Mouse (Mus musculus): Measurements from ENCODE around the gene Zbed4. TPM values are rescaled to one million over a fixed set of nuclear protein-coding genes. Genes with fewer than 3 reads are reported as not detected.
"Not testable (repeated sequence)": the region's sequence is repeated elsewhere in the genome, so short reads cannot be mapped to it uniquely, and the experiment has no call there.

The Zbed4 gene
- total RNA-seq, 2 experiments from 2014 or later, result 5.8 to 8.1 TPM

- peak; percentile 86 for DNase-seq
- intact Hi-C loops (cut with DNase I; ENCODE audit: low total_unique reads), result no loop called here
These were observed 17.5 kb upstream of the Zbed4 start, which contains the start of gene Brd1 for GRCm38 (mm10) chr15:88733834-88734571. Gene Brd1 (minus strand): TSS chr15:88734233.

GRCm38 (mm10) chr15:88736166-88736565 lies 15.3 kb upstream of the Zbed4 start:
- intact Hi-C loops (cut with DNase I; ENCODE audit: low total_unique reads), result no loop called here
- DNase-seq, result no peak

GRCm38 (mm10) chr15:88738466-88738865 lies 13.0 kb upstream of the Zbed4 start:
- no peak for DNase-seq
- intact Hi-C loops (cut with DNase I; ENCODE audit: low total_unique reads), result no loop called here

GRCm38 (mm10) chr15:88741366-88741765 lies 10.1 kb upstream of the Zbed4 start:
- intact Hi-C loops (cut with DNase I; ENCODE audit: low total_unique reads), result no loop called here
- DNase-seq, result no peak

- DNase-seq; intact Hi-C loops (cut with DNase I; ENCODE audit: low total_unique reads): not testable (repeated sequence)
These were observed 8.1 kb upstream of the Zbed4 start for GRCm38 (mm10) chr15:88743371-88743770.

- intact Hi-C loops (cut with DNase I; ENCODE audit: low total_unique reads), result no loop called here
- no peak for DNase-seq
These were observed 6.1 kb upstream of the Zbed4 start for GRCm38 (mm10) chr15:88745347-88745746.

GRCm38 (mm10) chr15:88745926-88746325 lies 5.5 kb upstream of the Zbed4 start:
- intact Hi-C loops (cut with DNase I; ENCODE audit: low total_unique reads), result no loop called here
- DNase-seq, result no peak

GRCm38 (mm10) chr15:88749617-88750016 lies 1.8 kb upstream of the Zbed4 start:
- DNase-seq; intact Hi-C loops (cut with DNase I; ENCODE audit: low total_unique reads): not testable (repeated sequence)

- intact Hi-C loops (cut with DNase I; ENCODE audit: low total_unique reads), result no loop called here
- DNase-seq, result no peak
These were observed 1.4 kb upstream of the Zbed4 start for GRCm38 (mm10) chr15:88750032-88750431.

- intact Hi-C loops (cut with DNase I; ENCODE audit: low total_unique reads), result no loop called here
- DNase-seq, result peak; percentile 98
These were observed 540 bp upstream of the Zbed4 start for GRCm38 (mm10) chr15:88750677-88751563.

GRCm38 (mm10) chr15:88752403-88752733 lies 908 bp downstream of the Zbed4 start:
- intact Hi-C loops (cut with DNase I; ENCODE audit: low total_unique reads), result no loop called here
- no peak for DNase-seq

- intact Hi-C loops (cut with DNase I; ENCODE audit: low total_unique reads), result no loop called here
- DNase-seq, result no peak
These were observed 3.4 kb downstream of the Zbed4 start for GRCm38 (mm10) chr15:88754896-88755295.

- DNase-seq, result no peak
- intact Hi-C loops (cut with DNase I; ENCODE audit: low total_unique reads), result no loop called here
These were observed 4.3 kb downstream of the Zbed4 start for GRCm38 (mm10) chr15:88755761-88756160.

- no peak for DNase-seq
- intact Hi-C loops (cut with DNase I; ENCODE audit: low total_unique reads), result no loop called here
These were observed 6.6 kb downstream of the Zbed4 start for GRCm38 (mm10) chr15:88758061-88758460.

GRCm38 (mm10) chr15:88761551-88761950 lies 10.1 kb downstream of the Zbed4 start:
- no peak for DNase-seq
- intact Hi-C loops (cut with DNase I; ENCODE audit: low total_unique reads), result no loop called here

- intact Hi-C loops (cut with DNase I; ENCODE audit: low total_unique reads); DNase-seq: not testable (repeated sequence)
These were observed 14.7 kb downstream of the Zbed4 start for GRCm38 (mm10) chr15:88766139-88766538.

GRCm38 (mm10) chr15:88768537-88768936 lies 17.1 kb downstream of the Zbed4 start:
- intact Hi-C loops (cut with DNase I; ENCODE audit: low total_unique reads), result no loop called here

GRCm38 (mm10) chr15:88774630-88775029 lies 23.2 kb downstream of the Zbed4 start:
- intact Hi-C loops (cut with DNase I; ENCODE audit: low total_unique reads); DNase-seq: not testable (repeated sequence)

More at GRCm38 (mm10) chr15:88768537-88768936, 17.1 kb downstream of the Zbed4 start:
- no peak for DNase-seq

GRCm38 (mm10) chr15:88792140-88792850 lies 40.8 kb downstream of the Zbed4 start:
- intact Hi-C loops (cut with DNase I; ENCODE audit: low total_unique reads), result no loop called here
- no peak for DNase-seq

GRCm38 (mm10) chr15:88794729-88795128 lies 43.3 kb downstream of the Zbed4 start:
- DNase-seq; intact Hi-C loops (cut with DNase I; ENCODE audit: low total_unique reads): not testable (repeated sequence)

All from gastrocnemius, postnatal 14 days (tissue).